Mouse (Mus musculus) hindbrain, embryonic 10.5 days (tissue): Measurements from ENCODE around the gene Slc22a21. TPM values are rescaled to one million over a fixed set of nuclear protein-coding genes. Genes with fewer than 3 reads are reported as not detected.

Experiments used
- DNase-seq: peaks from one replicate; pipeline ENCODE4 v3.0.0-alpha.2; 2017; ENCODE audit warnings: low spot score
- H3K27ac ChIP-seq: fragments of 300-500 bp; sonication (generic); 2 replicates; pipeline ENCODE4 v1.5.1; 2016; ENCODE audit warnings: mild to moderate bottlenecking, moderate library complexity
- H3K27me3 ChIP-seq: fragments of 300-500 bp; sonication (generic); 2 replicates; pipeline ENCODE4 v1.6.1; 2016; ENCODE audit warnings: mild to moderate bottlenecking; ENCODE audit not compliant: poor library complexity, insufficient read depth, severe bottlenecking
- H3K36me3 ChIP-seq: fragments of 300-500 bp; sonication (generic); 2 replicates; pipeline ENCODE4 v1.6.1; 2016; ENCODE audit warnings: mild to moderate bottlenecking, moderate library complexity
- H3K4me1 ChIP-seq: fragments of 300-500 bp; sonication (generic); replicated peaks from 2 replicates; pipeline ENCODE4 v1.6.1; 2016; ENCODE audit warnings: mild to moderate bottlenecking
- H3K4me3 ChIP-seq: fragments of 300-500 bp; sonication (generic); 2 replicates; pipeline ENCODE4 v1.5.1; 2016; ENCODE audit warnings: mild to moderate bottlenecking, moderate library complexity
- H3K9me3 ChIP-seq: fragments of 300-500 bp; sonication (generic); 2 replicates; pipeline ENCODE4 v1.6.1; 2016; ENCODE audit warnings: mild to moderate bottlenecking, moderate library complexity
- WGBS: fragments of 180-500 bp; shearing (Covaris S2); methylation state at CpG from one replicate; pipeline ENCODE4 v1.1.7; 2016; 5-methylcytosine and 5-hydroxymethylcytosine counted together
- polyA plus RNA-seq: library from polyadenylated mRNA; unstranded; fragments of >200 nt; fragmentation: Nextera tagmentation; extraction: Ambion mirVana; gene quantifications from 2 replicates; pipeline ENCODE4 v1.2.1, GENCODE M21; 2016

Gene Slc22a21
- polyA plus RNA-seq, 1 experiment from 2014 or later = 2.0 TPM

GRCm38 (mm10) chr11:53926303-53926702 lies 53.8 kb downstream of the Slc22a21 start:
- 94% methylated on average over 5 of the region's 5 CpGs for whole genome bisulfite sequencing
- H3K9me3 ChIP-seq = 0 out of 2 replicates have a peak, but pooled peaks cover 3% of the 10 kb centered on the region

GRCm38 (mm10) chr11:53918851-53919250 lies 61.3 kb downstream of the Slc22a21 start:
- Histone ChIP-seq H3K27me3 (no peaks in the 10 kb centered on the region), H3K27ac (no peak overlapping the region), H3K4me3 (no peak overlapping the region), H3K36me3 (no peaks in the 10 kb centered on the region), H3K4me1 (no peaks in the 10 kb centered on the region), H3K9me3 (no peaks in the 10 kb centered on the region)
- WGBS = 95% methylated on average over 4 of the region's 4 CpGs
- no peak for DNase-seq

More at GRCm38 (mm10) chr11:53926303-53926702, 53.8 kb downstream of the Slc22a21 start:
- Histone ChIP-seq H3K36me3 (no peaks in the 10 kb centered on the region), H3K4me3 (no peak overlapping the region), H3K27me3 (no peaks in the 10 kb centered on the region), H3K4me1 (no peaks in the 10 kb centered on the region), H3K27ac (no peak overlapping the region)
- no peak for DNase-seq

GRCm38 (mm10) chr11:53911011-53911410 lies 69.1 kb downstream of the Slc22a21 start:
- no peak overlapping the region for H3K27ac ChIP-seq
- H3K27me3 ChIP-seq = no peaks in the 10 kb centered on the region
- H3K4me1 ChIP-seq = no peaks in the 10 kb centered on the region
- no peaks in the 10 kb centered on the region for H3K9me3 ChIP-seq
- no peak overlapping the region for H3K4me3 ChIP-seq
- no peaks in the 10 kb centered on the region for H3K36me3 ChIP-seq
- DNase-seq = no peak
- 83% methylated on average over 4 of the region's 4 CpGs for WGBS

- Histone ChIP-seq H3K4me3 (no peak overlapping the region), H3K9me3 (no peaks in the 10 kb centered on the region), H3K27ac (no peak overlapping the region), H3K4me1 (peaks cover 12% of the 10 kb centered on the region), H3K27me3 (no peaks in the 10 kb centered on the region), H3K36me3 (no peaks in the 10 kb centered on the region)
- 94% methylated on average over 8 of the region's 8 CpGs for WGBS
- DNase-seq = no peak
Observed at GRCm38 (mm10) chr11:53908686-53909085, 71.4 kb downstream of the Slc22a21 start.

DNA sequence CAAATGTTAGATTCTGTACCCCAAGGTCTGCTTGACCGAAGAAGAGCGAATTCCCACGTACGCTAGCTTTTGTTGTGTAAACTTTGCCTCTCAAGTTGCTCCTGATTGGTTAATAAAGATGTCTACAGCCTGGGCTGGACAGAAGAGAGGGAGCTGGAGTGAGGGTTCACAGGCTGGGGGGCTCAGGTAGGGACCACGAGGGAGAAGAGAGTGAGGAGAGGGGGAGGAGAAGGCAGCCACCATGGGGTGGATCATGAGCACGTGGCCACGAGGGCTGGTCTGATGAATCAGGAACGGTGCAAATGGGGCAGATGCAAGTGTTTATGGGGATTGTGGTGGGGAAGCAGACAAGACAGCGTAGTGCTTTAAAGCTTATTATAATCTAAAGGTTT lies 75.6 kb downstream of the Slc22a21 start:
- Histone ChIP-seq H3K27me3 (no peaks in the 10 kb centered on the region), H3K4me1 (peaks cover 18% of the 10 kb centered on the region), H3K4me3 (no peak overlapping the region), H3K9me3 (no peaks in the 10 kb centered on the region), H3K36me3 (no peaks in the 10 kb centered on the region), H3K27ac (peak overlapping the region; percentile 9; the same call in 1 of the 2 replicates)
- no peak for DNase-seq
- 79% methylated on average over 9 of the region's 9 CpGs for WGBS

DNA sequence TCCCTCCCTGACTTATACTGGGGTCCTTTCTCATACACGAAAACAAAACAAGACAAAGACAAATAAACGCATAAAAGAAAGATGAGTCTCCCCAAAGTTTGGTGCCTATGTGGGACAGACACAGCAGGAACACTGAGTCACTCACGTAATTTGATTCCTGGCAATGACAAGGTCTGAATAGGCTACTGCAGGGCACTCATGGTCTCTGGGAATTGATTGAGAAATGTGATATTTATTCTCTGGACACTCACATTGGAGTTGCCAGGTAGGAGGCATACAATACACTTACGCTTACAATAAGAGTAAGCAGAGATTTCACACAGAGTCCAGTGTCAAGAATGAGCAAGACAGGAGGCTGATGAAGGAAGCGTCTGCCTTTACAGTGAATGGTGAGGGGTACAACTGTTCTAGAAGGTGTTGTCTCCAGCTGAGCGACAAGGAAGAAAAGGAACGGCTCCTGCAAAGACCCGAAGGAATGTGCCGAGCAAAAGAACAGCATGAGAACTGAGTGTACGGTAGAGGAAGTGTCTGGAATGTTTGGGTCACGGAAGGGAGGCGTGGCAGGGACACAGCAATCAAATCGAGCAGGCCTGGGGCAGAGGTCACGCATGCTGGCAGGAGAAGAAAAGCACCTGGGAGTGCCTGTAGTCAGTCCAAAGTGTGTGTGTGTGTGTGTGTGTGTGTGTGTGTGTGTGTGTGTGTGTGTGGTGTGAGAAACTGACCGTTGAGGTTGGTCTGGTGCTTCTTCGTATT lies 76.2 kb downstream of the Slc22a21 start:
- DNase-seq = peak; percentile 62
- Histone ChIP-seq H3K36me3 (no peaks in the 10 kb centered on the region), H3K27ac (peak overlapping the region; percentile 9; the same call in 1 of the 2 replicates), H3K4me3 (no peak overlapping the region), H3K9me3 (no peaks in the 10 kb centered on the region), H3K27me3 (no peaks in the 10 kb centered on the region), H3K4me1 (peaks cover 18% of the 10 kb centered on the region)
- WGBS = 36% methylated on average over 16 of the region's 16 CpGs

DNA sequence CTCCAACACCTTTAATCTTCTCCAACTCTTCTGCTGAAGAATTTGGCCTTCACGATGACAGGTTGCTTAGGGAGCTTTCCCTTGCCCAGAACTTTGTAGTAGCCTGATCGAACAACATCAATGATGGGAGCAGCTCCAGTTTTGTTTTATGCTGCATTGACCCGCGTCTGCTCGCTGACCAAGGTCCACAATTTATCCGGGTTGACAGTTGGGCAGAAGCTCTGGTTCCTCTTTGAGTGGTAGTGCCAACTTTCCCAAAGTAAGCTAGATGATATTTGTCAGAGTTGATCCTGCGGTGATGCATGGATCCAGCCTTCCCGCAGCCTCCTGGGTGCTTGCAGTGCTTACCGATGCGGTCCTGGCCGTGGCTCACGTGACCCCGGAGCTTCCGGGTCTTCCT lies 77.4 kb downstream of the Slc22a21 start:
- H3K27me3 ChIP-seq = no peaks in the 10 kb centered on the region
- H3K36me3 ChIP-seq = no peaks in the 10 kb centered on the region
- no peak overlapping the region for H3K4me3 ChIP-seq
- H3K4me1 ChIP-seq = peaks cover 18% of the 10 kb centered on the region
- H3K27ac ChIP-seq = no peak overlapping the region
- DNase-seq = no peak
- WGBS = 96% methylated on average over 14 of the region's 14 CpGs
- no peaks in the 10 kb centered on the region for H3K9me3 ChIP-seq

DNA sequence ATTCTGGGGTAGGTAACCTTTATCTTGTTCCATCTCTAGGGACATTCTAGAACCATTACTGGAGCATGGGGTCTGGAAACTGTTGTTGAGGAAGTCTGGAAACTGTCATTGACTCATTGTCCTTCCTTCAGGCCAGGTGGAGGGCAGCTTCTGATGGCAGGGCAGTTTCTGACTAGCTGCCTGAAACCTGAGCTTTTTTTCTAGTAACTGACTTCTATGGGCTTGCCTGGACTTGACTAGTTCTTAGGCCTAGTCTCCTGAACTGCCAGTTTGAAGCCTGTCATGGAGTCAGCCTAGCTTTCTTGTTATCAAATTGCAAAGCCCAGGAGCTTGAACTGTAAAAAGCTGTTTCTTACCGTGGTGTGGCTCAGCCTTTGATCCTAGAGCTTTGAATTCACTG lies 79.1 kb downstream of the Slc22a21 start:
- H3K36me3 ChIP-seq = no peaks in the 10 kb centered on the region
- no peak overlapping the region for H3K4me3 ChIP-seq
- no peaks in the 10 kb centered on the region for H3K27me3 ChIP-seq
- H3K9me3 ChIP-seq = no peaks in the 10 kb centered on the region
- H3K27ac ChIP-seq = no peak overlapping the region
- WGBS = 68% methylated on average over 1 of the region's 1 CpGs
- H3K4me1 ChIP-seq = peaks cover 18% of the 10 kb centered on the region
- DNase-seq = no peak

GRCm38 (mm10) chr11:53899981-53900380 lies 80.2 kb downstream of the Slc22a21 start:
- no peaks in the 10 kb centered on the region for H3K27me3 ChIP-seq
- H3K27ac ChIP-seq = no peak overlapping the region
- WGBS = 89% methylated on average over 6 of the region's 6 CpGs
- peaks cover 18% of the 10 kb centered on the region for H3K4me1 ChIP-seq
- no peaks in the 10 kb centered on the region for H3K36me3 ChIP-seq
- H3K4me3 ChIP-seq = no peak overlapping the region
- DNase-seq = no peak
- H3K9me3 ChIP-seq = no peaks in the 10 kb centered on the region

Other genes with a start within 250 kb of the Slc22a21 start
- gene Irf1, start 210.3 kb downstream of the Slc22a21 start, polyA plus RNA-seq = 3.6 and 4.2 TPM in 2 replicates
- gene Gm17334, start 207.1 kb downstream of the Slc22a21 start, polyA plus RNA-seq = not detected in 2 replicates
- gene Gm12216, start 121.1 kb downstream of the Slc22a21 start, polyA plus RNA-seq = 0.21 TPM in 1 of 2 replicates, not detected in the other
- 6.3 and 7.7 TPM in 2 replicates for gene Slc22a5, start 88.7 kb downstream of the Slc22a21 start, polyA plus RNA-seq
- 1.2 and 2.2 TPM in 2 replicates for gene Slc22a4, start 47.8 kb upstream of the Slc22a21 start, polyA plus RNA-seq
- gene Pdlim4, start 88.7 kb upstream of the Slc22a21 start, polyA plus RNA-seq = 54.3 and 60.9 TPM in 2 replicates
- gene P4ha2, start 119.8 kb upstream of the Slc22a21 start, polyA plus RNA-seq = 22.7 and 25.0 TPM in 2 replicates